Mouse (Mus musculus) kidney, embryonic 15.5 days (tissue): Measurements from ENCODE around the gene Krtap10-10. TPM values are rescaled to one million over a fixed set of nuclear protein-coding genes. Genes with fewer than 3 reads are reported as not detected.
A peak's percentile ranks its signal among the peaks of the same experiment; 100 is the strongest.

Experiments used
- ATAC-seq: fragments of 200-750 bp; cut with Nextera tagmentation; replicated peaks from 2 replicates; pipeline ENCODE4 v1.8.0; 2017; ENCODE audit warnings: moderate TSS enrichment; ENCODE audit not compliant: low FRiP score
- H3K27ac ChIP-seq: fragments of 300-500 bp; sonication (generic); 2 replicates; pipeline ENCODE4 v1.5.1; 2015; ENCODE audit warnings: mild to moderate bottlenecking, inconsistent platforms
- H3K27me3 ChIP-seq: fragments of 300-500 bp; sonication (generic); 2 replicates; pipeline ENCODE4 v1.6.1; 2015; ENCODE audit warnings: inconsistent platforms
- H3K36me3 ChIP-seq: fragments of 300-500 bp; sonication (generic); 2 replicates; pipeline ENCODE4 v1.6.1; 2015; ENCODE audit warnings: inconsistent platforms
- H3K4me1 ChIP-seq: fragments of 300-500 bp; sonication (generic); 2 replicates; pipeline ENCODE4 v1.6.1; 2015; ENCODE audit warnings: inconsistent platforms
- H3K4me2 ChIP-seq: fragments of 300-500 bp; sonication (generic); 2 replicates; pipeline ENCODE4 v1.6.1; 2015; ENCODE audit warnings: moderate library complexity, mild to moderate bottlenecking, inconsistent platforms
- H3K4me3 ChIP-seq: fragments of 300-500 bp; sonication (generic); replicated peaks from 2 replicates; pipeline ENCODE4 v1.5.1; 2015; ENCODE audit warnings: mild to moderate bottlenecking, inconsistent platforms
- H3K9ac ChIP-seq: fragments of 300-500 bp; sonication (generic); 2 replicates; pipeline ENCODE4 v1.6.1; 2015; ENCODE audit warnings: mild to moderate bottlenecking, inconsistent platforms
- H3K9me3 ChIP-seq: fragments of 300-500 bp; sonication (generic); replicated peaks from 2 replicates; pipeline ENCODE4 v1.6.1; 2016; ENCODE audit warnings: inconsistent platforms
- WGBS: fragments of 180-500 bp; shearing (Covaris S2); methylation state at CpG from one replicate; pipeline ENCODE4 v1.1.7; 2015; ENCODE audit warnings: mixed read lengths; 5-methylcytosine and 5-hydroxymethylcytosine counted together
- polyA plus RNA-seq: library from polyadenylated mRNA; unstranded; fragments of >200 nt; fragmentation: Nextera tagmentation; extraction: Ambion mirVana; gene quantifications from 2 replicates; pipeline ENCODE4 v1.2.1, GENCODE M21; 2015

The Krtap10-10 gene
- polyA plus RNA-seq, 1 experiment from 2014 or later = not detected

DNA sequence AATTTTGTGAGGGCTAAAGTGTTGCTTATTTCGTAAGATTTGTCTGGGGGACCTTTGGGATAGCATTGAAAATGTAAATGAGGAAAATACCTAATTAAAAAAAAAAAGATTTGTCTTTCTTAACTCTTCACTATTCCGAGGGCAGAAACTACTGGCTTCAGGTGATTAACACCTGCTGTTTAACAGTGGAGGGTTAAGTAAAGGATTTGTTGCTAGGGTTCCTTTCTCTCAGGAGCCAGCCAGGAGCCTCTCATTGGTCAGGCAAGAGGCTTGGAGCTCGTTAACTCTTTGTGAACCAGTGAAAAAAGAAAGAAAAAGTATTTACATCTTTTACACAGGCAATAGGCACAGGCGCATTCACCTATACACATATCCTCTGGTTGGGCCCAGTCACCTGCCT, 16.5 kb upstream of the Krtap10-10 start:
- no peaks in the 10 kb centered on the region for H3K27me3 ChIP-seq
- no peaks in the 10 kb centered on the region for H3K36me3 ChIP-seq
- H3K9ac ChIP-seq = no peak overlapping the region
- H3K4me2 ChIP-seq = no peak overlapping the region
- no peaks in the 10 kb centered on the region for H3K4me1 ChIP-seq
- no peaks in the 10 kb centered on the region for H3K9me3 ChIP-seq
- ATAC-seq = no peak
- no peak overlapping the region for H3K27ac ChIP-seq
- no peak overlapping the region for H3K4me3 ChIP-seq
- WGBS = 51% methylated on average over 4 of the region's 4 CpGs

DNA sequence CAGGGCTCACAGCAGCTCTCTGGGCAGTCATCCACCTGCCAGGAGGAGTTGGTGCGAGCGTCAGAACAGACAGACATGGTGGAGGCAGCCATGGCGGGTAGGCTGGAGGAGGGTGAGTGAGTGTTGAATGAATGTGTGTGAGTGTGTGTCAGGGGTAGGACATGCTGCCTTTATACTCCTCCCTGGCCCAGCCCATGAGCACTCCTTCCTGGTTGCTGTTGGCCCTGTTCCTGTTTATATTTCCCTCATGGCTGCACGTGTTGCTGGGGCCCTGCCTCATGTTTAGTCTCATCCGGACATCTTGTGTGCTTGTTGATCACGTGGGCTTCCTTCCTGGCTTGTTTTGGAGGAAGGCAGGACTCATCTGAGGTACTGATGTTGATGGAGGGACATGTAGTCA, 8.8 kb upstream of the Krtap10-10 start, which contains the start of gene Krtap10-4:
TSS of gene Krtap10-4 (minus strand) at position 145 of the 400 bp plus-strand sequence.
- WGBS = 61% methylated on average over 6 of the region's 6 CpGs
- H3K4me3 ChIP-seq = no peak within 1 kb of the TSS
- no peaks in the 10 kb centered on the region for H3K9me3 ChIP-seq
- no peak for ATAC-seq
- H3K27ac ChIP-seq = no peak within 1 kb of the TSS
- H3K4me2 ChIP-seq = no peak within 1 kb of the TSS
- H3K4me1 ChIP-seq = no peaks in the 10 kb centered on the region
- H3K36me3 ChIP-seq = no peaks in the 10 kb centered on the region
- no peak within 1 kb of the TSS for H3K9ac ChIP-seq
- H3K27me3 ChIP-seq = no peaks in the 10 kb centered on the region

DNA sequence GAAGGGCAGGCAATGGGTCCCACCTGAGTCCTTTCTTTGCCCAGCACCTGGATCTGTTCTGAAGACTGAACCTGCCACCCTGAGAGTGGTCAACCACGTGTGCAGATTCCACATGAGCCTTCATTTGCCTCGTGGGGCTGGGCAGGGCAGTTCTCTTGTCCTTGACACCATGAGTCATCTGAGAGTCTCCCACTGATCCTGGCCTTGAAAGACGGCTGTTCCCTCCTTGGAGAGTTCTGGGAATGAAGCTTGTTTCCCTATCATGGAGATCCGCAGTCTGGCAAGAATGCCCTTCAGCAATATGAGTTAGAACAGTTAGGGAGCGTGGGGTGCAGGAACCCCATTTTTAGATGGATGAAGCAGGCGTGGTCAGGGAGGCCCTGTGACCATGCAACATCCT, 3.3 kb downstream of the Krtap10-10 start:
- no peak overlapping the region for H3K4me3 ChIP-seq
- H3K27ac ChIP-seq = no peak overlapping the region
- no peak overlapping the region for H3K4me2 ChIP-seq
- no peak overlapping the region for H3K9ac ChIP-seq
- no peaks in the 10 kb centered on the region for H3K27me3 ChIP-seq
- WGBS = 70% methylated on average over 6 of the region's 6 CpGs
- ATAC-seq = no peak
- no peaks in the 10 kb centered on the region for H3K4me1 ChIP-seq
- H3K36me3 ChIP-seq = no peaks in the 10 kb centered on the region
- H3K9me3 ChIP-seq = no peaks in the 10 kb centered on the region

DNA sequence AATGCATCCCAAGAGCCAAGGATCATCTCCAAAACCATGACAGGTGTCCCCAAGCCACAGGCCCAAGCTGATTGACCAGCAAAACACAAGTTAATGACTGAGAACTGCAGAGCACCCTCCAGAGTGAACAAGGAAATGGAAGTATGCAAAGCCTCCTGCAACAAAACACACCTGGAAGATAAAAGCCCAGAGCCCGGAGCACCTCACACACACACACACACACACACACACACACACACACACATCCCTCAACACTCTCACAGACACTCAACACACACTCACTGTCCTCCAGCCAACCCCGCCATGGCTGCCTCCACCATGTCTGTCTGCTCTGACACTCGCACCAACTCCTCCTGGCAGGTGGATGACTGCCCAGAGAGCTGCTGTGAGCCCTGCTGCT, 10.8 kb downstream of the Krtap10-10 start, which contains the start of gene Gm36176:
TSS of gene Gm36176 (plus strand) at position 301 of the 400 bp plus-strand sequence.
- Histone ChIP-seq H3K27me3 (no peaks in the 10 kb centered on the region), H3K9ac (no peak within 1 kb of the TSS), H3K4me3 (no peak within 1 kb of the TSS), H3K27ac (no peak within 1 kb of the TSS), H3K4me2 (no peak within 1 kb of the TSS), H3K4me1 (no peaks in the 10 kb centered on the region), H3K9me3 (0 out of 2 replicates have a peak, but pooled peaks cover 2% of the 10 kb centered on the region), H3K36me3 (no peaks in the 10 kb centered on the region)
- 69% methylated on average over 3 of the region's 3 CpGs for WGBS
- ATAC-seq = no peak

DNA sequence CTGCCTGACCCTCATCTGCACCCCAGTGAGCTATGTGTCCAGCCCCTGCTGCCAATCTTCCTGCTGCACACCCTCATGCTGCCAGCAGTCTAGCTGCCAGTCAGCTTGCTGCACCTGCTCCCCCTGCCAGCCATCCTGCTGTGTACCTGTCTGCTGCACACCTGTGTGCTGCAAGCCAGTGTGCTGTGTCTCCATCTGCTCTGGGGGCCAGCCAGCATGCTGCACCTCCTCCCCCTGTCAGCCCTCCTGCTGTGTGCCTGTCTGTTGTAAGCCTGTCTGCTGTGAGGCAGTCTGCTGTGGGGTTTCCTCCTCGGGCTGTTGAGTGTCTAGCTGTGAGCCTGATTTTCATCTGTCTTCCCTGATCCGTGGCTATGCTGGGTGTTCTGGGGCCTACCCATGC, 11.2 kb downstream of the Krtap10-10 start:
- 36% methylated on average over 2 of the region's 2 CpGs for WGBS
- H3K27me3 ChIP-seq = no peaks in the 10 kb centered on the region
- H3K36me3 ChIP-seq = no peaks in the 10 kb centered on the region
- H3K9me3 ChIP-seq = 0 out of 2 replicates have a peak, but pooled peaks cover 2% of the 10 kb centered on the region
- no peak overlapping the region for H3K27ac ChIP-seq
- no peak overlapping the region for H3K9ac ChIP-seq
- H3K4me3 ChIP-seq = no peak overlapping the region
- no peaks in the 10 kb centered on the region for H3K4me1 ChIP-seq
- no peak for ATAC-seq
- no peak overlapping the region for H3K4me2 ChIP-seq

DNA sequence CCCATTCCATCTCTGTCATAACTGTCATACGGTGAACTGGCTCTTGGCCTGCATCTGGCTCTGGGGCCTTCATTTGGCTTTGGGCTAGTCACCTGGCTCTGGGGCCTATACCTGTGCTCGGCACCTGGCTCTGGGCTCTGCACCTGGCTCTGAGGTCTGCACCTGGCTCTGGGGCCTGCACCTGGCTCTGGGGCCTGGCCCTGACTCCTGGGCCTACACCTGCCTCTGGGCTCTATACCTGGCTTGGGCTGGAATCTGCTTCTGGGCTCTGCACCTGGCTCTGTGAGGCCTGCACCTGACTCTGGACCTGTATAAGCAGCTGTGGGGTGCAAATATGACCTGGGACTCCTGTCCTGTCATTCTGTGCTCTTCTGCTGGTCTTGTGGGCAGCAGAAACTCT, 11.8 kb downstream of the Krtap10-10 start:
- Histone ChIP-seq H3K27me3 (no peaks in the 10 kb centered on the region), H3K4me1 (no peaks in the 10 kb centered on the region), H3K4me2 (no peak overlapping the region), H3K36me3 (no peaks in the 10 kb centered on the region), H3K27ac (no peak overlapping the region), H3K4me3 (no peak overlapping the region), H3K9me3 (0 out of 2 replicates have a peak, but pooled peaks cover 2% of the 10 kb centered on the region), H3K9ac (no peak overlapping the region)
- 70% methylated on average over 2 of the region's 2 CpGs for WGBS
- no peak for ATAC-seq

DNA sequence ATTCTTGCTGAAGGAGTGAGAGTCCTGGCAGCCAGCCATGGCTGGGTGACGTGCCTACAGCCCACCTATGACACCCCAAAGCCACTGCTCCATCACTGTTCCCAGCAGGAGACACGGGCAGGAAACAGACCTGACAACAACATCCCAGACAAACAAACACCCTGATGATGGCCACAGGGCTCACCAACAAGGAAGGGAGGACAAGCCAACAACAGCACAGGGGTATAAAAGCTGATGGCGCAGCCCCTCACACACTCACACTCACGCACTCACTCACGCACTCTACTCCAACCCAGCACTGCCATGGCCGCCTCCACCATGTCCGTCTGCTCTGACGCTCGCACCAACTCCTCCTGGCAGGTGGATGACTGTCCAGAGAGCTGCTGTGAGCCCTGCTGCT, 16.8 kb downstream of the Krtap10-10 start, which contains the start of gene Gm10318:
TSS of gene Gm10318 (plus strand) at position 301 of the 400 bp plus-strand sequence.
- Histone ChIP-seq H3K4me1 (no peaks in the 10 kb centered on the region), H3K4me2 (no peak within 1 kb of the TSS), H3K27me3 (no peaks in the 10 kb centered on the region), H3K36me3 (no peaks in the 10 kb centered on the region), H3K27ac (no peak within 1 kb of the TSS), H3K4me3 (no peak within 1 kb of the TSS), H3K9ac (no peak within 1 kb of the TSS), H3K9me3 (no peaks in the 10 kb centered on the region)
- ATAC-seq = no peak
- WGBS = 71% methylated on average over 9 of the region's 9 CpGs

DNA sequence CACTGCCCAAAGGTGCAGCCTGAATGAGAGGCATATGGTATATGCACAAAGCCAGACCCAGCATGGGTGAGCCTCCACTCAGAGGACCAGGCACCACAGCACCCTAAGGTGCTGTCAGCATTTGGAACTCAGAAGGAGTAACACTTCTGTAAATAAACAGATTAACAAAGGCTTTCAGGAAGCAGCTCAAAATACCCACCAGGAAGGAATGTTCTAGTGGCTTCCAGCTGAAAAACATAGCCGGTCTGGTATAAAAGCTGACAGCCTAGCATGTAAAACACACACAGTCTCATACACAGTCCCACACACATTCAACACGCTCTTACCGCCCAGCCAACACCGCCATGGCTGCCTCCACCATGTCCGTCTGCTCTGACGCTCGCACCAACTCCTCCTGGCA, 25.9 kb downstream of the Krtap10-10 start, which contains the start of gene Gm3285:
TSS of gene Gm3285 (plus strand) at position 301 of the 400 bp plus-strand sequence.
- no peaks in the 10 kb centered on the region for H3K36me3 ChIP-seq
- no peaks in the 10 kb centered on the region; the same call in 1 of the 2 replicates for H3K9me3 ChIP-seq
- H3K27ac ChIP-seq = no peak within 1 kb of the TSS
- H3K9ac ChIP-seq = no peak within 1 kb of the TSS
- no peak within 1 kb of the TSS for H3K4me2 ChIP-seq
- 0 out of 2 replicates have a peak, but pooled peaks cover 6% of the 10 kb centered on the region for H3K4me1 ChIP-seq
- ATAC-seq = no peak
- no peak within 1 kb of the TSS for H3K4me3 ChIP-seq
- no peaks in the 10 kb centered on the region for H3K27me3 ChIP-seq
- 62% methylated on average over 7 of the region's 7 CpGs for WGBS

DNA sequence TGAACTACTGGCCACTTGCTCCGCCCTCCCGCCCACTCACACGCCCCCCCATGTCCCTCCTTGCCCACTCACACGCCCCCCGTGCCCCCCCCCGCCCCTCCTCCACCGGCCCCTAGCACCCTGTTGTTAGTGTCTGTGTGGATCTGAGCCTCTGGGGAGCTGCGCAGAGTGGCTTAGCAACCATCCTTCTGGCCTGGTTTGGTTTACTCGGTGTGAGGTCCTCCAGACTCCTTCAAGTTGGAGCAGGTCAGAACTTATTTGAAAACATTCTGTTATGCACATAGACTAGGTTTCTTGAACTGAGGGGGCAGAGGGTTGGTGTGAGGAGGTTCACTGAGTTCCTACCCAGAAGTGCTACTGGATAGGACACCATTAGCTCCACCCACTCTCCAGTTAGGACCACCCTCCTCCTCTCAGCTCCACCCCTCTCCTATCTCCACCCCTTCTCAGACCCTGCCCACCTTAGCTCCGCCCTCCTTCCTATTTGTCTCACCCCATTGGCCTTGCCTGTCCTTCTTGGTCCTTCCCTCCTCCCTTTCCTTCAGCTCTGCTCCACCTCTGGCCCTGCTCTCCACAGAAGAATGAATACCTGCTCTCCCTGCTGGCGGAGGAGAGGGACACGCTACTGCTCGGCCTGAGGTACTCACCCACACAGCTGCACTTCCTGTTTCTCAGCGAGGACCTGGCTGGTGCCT, 28.5 kb downstream of the Krtap10-10 start:
- 29% methylated on average over 14 of the region's 14 CpGs for WGBS
- peak overlapping the region; percentile 33 for H3K4me3 ChIP-seq
- H3K9ac ChIP-seq = 0 out of 2 replicates have a peak overlapping the region, but pooled peaks have one; percentile 17
- H3K27me3 ChIP-seq = no peaks in the 10 kb centered on the region
- H3K27ac ChIP-seq = no peak overlapping the region
- H3K36me3 ChIP-seq = no peaks in the 10 kb centered on the region
- H3K9me3 ChIP-seq = no peaks in the 10 kb centered on the region
- ATAC-seq = peak; percentile 91
- H3K4me2 ChIP-seq = peak overlapping the region; percentile 58
- 0 out of 2 replicates have a peak, but pooled peaks cover 6% of the 10 kb centered on the region for H3K4me1 ChIP-seq

DNA sequence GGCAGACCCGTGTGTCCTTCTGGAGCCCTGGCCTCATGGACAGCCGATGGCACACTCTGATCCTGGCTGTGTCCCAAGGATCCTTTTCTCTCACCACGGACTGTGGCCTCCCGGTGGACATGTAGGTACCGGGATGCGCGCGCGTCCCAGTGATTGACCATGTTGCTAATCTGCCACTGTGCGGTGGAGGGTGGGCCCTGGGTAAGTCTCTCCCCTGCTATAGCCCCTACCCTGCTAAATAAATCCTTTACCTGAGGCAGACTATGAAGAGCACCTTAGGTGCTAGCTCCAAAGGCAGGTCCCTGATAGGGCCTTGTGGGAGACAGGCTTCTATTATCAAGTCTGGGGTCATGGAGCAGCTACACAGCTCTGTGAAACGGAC, 29.0 kb downstream of the Krtap10-10 start:
- no peak overlapping the region for H3K27ac ChIP-seq
- H3K4me1 ChIP-seq = 0 out of 2 replicates have a peak, but pooled peaks cover 6% of the 10 kb centered on the region
- H3K27me3 ChIP-seq = no peaks in the 10 kb centered on the region
- no peaks in the 10 kb centered on the region for H3K9me3 ChIP-seq
- 36% methylated on average over 11 of the region's 11 CpGs for WGBS
- ATAC-seq = peak; percentile 49
- H3K9ac ChIP-seq = peak overlapping the region; percentile 17; the same call in 1 of the 2 replicates
- H3K36me3 ChIP-seq = no peaks in the 10 kb centered on the region
- H3K4me2 ChIP-seq = peak overlapping the region; percentile 58
- H3K4me3 ChIP-seq = peak overlapping the region; percentile 33

DNA sequence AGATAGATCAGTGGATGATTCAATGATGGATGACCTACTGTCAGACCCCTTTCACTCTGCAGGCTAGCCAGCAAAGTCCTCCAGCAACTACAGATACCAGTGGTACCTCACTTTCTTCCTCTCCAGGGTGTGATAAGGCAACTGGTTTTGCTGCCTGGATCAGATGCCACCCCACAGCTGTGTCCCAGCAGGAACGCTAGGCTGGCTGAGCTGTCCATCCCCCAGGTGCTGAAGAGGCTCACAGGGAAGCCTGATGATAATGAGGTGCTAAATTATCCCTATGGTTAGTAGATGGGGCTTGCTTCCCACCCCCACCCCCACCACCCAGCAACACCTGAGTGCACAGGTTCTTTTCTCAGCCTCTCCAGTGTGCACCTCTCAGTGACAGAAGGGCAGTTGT, 31.8 kb downstream of the Krtap10-10 start:
- no peaks in the 10 kb centered on the region for H3K9me3 ChIP-seq
- no peak overlapping the region for H3K4me3 ChIP-seq
- H3K36me3 ChIP-seq = no peaks in the 10 kb centered on the region
- H3K9ac ChIP-seq = no peak overlapping the region
- no peak overlapping the region for H3K27ac ChIP-seq
- H3K4me1 ChIP-seq = 0 out of 2 replicates have a peak, but pooled peaks cover 6% of the 10 kb centered on the region
- H3K4me2 ChIP-seq = no peak overlapping the region
- no peaks in the 10 kb centered on the region for H3K27me3 ChIP-seq
- ATAC-seq = no peak
- 4% methylated on average over 1 of the region's 1 CpGs for WGBS

DNA sequence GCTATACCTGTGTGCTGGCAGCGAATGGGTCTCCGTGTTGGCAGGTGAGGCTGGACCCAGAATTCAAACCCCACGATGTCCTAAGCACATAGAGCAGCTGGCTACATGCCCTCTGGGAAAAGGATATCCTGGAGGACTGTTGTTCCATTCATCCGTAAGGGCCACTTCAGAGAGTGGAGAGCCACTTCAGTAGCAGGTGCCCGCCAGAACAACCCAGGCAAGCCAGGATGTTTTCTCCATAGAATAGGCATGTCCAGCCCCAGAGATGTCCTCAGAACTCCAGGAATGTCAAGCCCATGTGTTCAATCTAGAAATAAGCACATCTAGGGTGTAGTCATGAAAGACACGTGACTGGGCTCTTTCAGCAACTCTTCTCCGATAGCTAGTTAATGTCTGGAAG, 33.9 kb downstream of the Krtap10-10 start:
- H3K27ac ChIP-seq = no peak overlapping the region
- no peaks in the 10 kb centered on the region for H3K9me3 ChIP-seq
- no peak overlapping the region for H3K9ac ChIP-seq
- H3K4me3 ChIP-seq = no peak overlapping the region
- no peak overlapping the region for H3K4me2 ChIP-seq
- WGBS = 87% methylated on average over 7 of the region's 7 CpGs
- ATAC-seq = no peak
- 0 out of 2 replicates have a peak, but pooled peaks cover 3% of the 10 kb centered on the region for H3K4me1 ChIP-seq
- H3K36me3 ChIP-seq = no peaks in the 10 kb centered on the region
- no peaks in the 10 kb centered on the region for H3K27me3 ChIP-seq
